Mouse (Mus musculus) myocyte (in vitro differentiated cells): ENCODE measurements around the gene Fpgt. TPM values are rescaled to one million over a fixed set of nuclear protein-coding genes. Genes with fewer than 3 reads are reported as not detected.

Experiments used
- H3K27me3 ChIP-seq: one replicate; pipeline ENCODE4 v1.6.1; 2011; ENCODE audit not compliant: control insufficient read depth, insufficient read depth, insufficient read length
- H3K36me3 ChIP-seq: one replicate; pipeline ENCODE4 v1.6.1; 2011; ENCODE audit not compliant: control insufficient read depth, insufficient read depth
- H3K4me2 ChIP-seq: one replicate; pipeline ENCODE4 v1.6.1; 2011; ENCODE audit warnings: low read depth, control low read depth
- H3K4me3 ChIP-seq: one replicate; pipeline ENCODE4 v1.5.1; 2011; ENCODE audit warnings: mild to moderate bottlenecking, control low read depth, moderate library complexity
- H3K79me2 ChIP-seq: one replicate; pipeline ENCODE4 v1.6.1; 2011; ENCODE audit not compliant: control insufficient read depth, insufficient read depth
- H3ac ChIP-seq: one replicate; pipeline ENCODE4 v1.6.1; 2011; ENCODE audit not compliant: control insufficient read depth, insufficient read length
- CEBPB ChIP-seq: IDR thresholded peaks from 2 replicates; pipeline ENCODE4 v1.6.1; 2011; ENCODE audit warnings: mild to moderate bottlenecking, moderate library complexity; ENCODE audit not compliant: poor library complexity, insufficient read depth, severe bottlenecking
- E2F4 ChIP-seq: IDR thresholded peaks from one replicate; pipeline ENCODE4 v1.6.1; 2011; ENCODE audit warnings: mild to moderate bottlenecking, control low read depth, moderate library complexity; ENCODE audit not compliant: insufficient read depth
- MAX ChIP-seq: IDR thresholded peaks from one replicate; pipeline ENCODE4 v1.6.1; 2011; ENCODE audit warnings: low read depth, mild to moderate bottlenecking, control low read depth
- MYOD1 ChIP-seq, 3 experiments: IDR thresholded peaks; one replicate each; pipeline ENCODE4 v1.6.1; 2011; ENCODE audit warnings: control low read depth in 2 of 3, low read depth in 2 of 3, mild to moderate bottlenecking in 2 of 3, moderate library complexity in 1 of 3; ENCODE audit not compliant: insufficient read length in 2 of 3, control insufficient read depth in 1 of 3
- MYOG ChIP-seq, 3 experiments: IDR thresholded peaks; one replicate each; pipeline ENCODE4 v1.6.1; 2011; ENCODE audit warnings: control low read depth in 2 of 3, low read depth in 2 of 3, mild to moderate bottlenecking in 2 of 3; ENCODE audit not compliant: insufficient read length in 2 of 3, control insufficient read depth in 1 of 3, insufficient read depth in 1 of 3
- POLR2A ChIP-seq: IDR thresholded peaks from one replicate; pipeline ENCODE4 v1.6.1; 2011; ENCODE audit warnings: low read depth, mild to moderate bottlenecking, control low read depth, moderate library complexity; ENCODE audit not compliant: insufficient read length
- POLR2AphosphoS2 ChIP-seq: IDR thresholded peaks from one replicate; pipeline ENCODE4 v1.6.1; 2011; ENCODE audit warnings: low read depth, control low read depth; ENCODE audit not compliant: insufficient read length
- REST ChIP-seq: IDR thresholded peaks from one replicate; pipeline ENCODE4 v1.6.1; 2011; ENCODE audit warnings: mild to moderate bottlenecking, control low read depth, moderate library complexity; ENCODE audit not compliant: insufficient read depth, insufficient read length
- SRF ChIP-seq: IDR thresholded peaks from one replicate; pipeline ENCODE4 v1.6.1; 2011; ENCODE audit warnings: low read depth; ENCODE audit not compliant: control insufficient read depth, insufficient read length
- TCF12 ChIP-seq: IDR thresholded peaks from one replicate; pipeline ENCODE4 v1.6.1; 2011; ENCODE audit warnings: mild to moderate bottlenecking, control low read depth; ENCODE audit not compliant: poor library complexity, insufficient read depth, severe bottlenecking
- TCF3 ChIP-seq: IDR thresholded peaks from one replicate; pipeline ENCODE4 v1.6.1; 2011; ENCODE audit warnings: low read depth, control low read depth; ENCODE audit not compliant: insufficient read length
- USF1 ChIP-seq: IDR thresholded peaks from one replicate; pipeline ENCODE4 v1.6.1; 2011; ENCODE audit warnings: low read depth, mild to moderate bottlenecking, control low read depth, moderate library complexity
- polyA plus RNA-seq: library from polyadenylated mRNA; unstranded; fragments of >200 nt; fragmentation: generic; extraction: Trizol; gene quantifications from one replicate; pipeline ENCODE4 v1.2.1, GENCODE M21; 2012; ENCODE audit warnings: missing spikeins

Gene Fpgt
- polyA plus RNA-seq, 1 experiment = 4.7 TPM

DNA sequence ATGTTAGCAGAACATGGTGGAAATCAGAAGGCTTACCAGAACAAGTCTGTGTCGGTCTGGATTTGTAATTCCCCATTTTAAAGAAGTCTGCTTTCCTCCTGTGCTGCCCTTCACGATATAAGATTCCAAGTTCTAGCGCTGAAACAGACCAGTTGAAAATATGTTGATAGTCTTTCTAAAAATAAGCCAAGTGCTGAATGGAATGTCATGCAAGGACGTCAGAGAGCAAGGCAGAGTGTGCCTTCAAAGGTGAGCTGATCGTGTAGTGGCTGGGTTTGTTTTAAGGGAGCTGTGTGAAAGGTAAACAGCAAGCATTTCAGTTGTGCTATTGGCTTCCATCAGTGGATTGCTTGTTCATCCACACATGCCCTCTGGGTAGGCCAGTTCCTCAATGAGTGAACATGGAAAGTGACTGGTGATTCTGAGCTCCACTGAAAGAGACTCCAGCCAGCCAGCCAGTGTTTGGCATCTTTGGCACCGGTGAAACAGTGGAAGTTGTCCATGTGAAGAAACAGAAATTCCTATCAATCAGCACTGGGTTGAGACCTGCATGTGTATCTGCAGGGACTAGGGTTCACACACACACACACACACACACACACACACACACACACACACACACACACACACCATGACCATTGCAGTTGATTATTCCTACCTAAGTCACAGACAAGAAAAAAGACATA lies 37.8 kb downstream of the Fpgt start, which contains the start of gene Tnni3k:
TSS of gene Tnni3k (minus strand) at position 177 of the 686 bp plus-strand sequence.
- H3K36me3 ChIP-seq = no peaks in the 10 kb centered on the region
- H3K4me2 ChIP-seq = peak within 1 kb of the TSS; percentile 57
- H3K79me2 ChIP-seq = no peaks in the 10 kb centered on the region
- H3ac ChIP-seq = no peak within 1 kb of the TSS
- H3K27me3 ChIP-seq = no peaks in the 10 kb centered on the region
- no peak for TF ChIP-seq CEBPB
- no peak for TF ChIP-seq REST
- no peak for TF ChIP-seq TCF12
- TF ChIP-seq MYOG (IDR thresholded peaks at IDR 0.05; ENCODE audit: control insufficient read depth in 1 of 3, insufficient read depth in 1 of 3, insufficient read length in 2 of 3, low read depth in 2 of 3) = no peak
- no peak for TF ChIP-seq SRF
- TF ChIP-seq USF1 = no peak
- no peak for TF ChIP-seq MYOD1 (IDR thresholded peaks at IDR 0.05; ENCODE audit: control insufficient read depth in 1 of 3, insufficient read length in 2 of 3, low read depth in 2 of 3)
- no peak for TF ChIP-seq POLR2A
- TF ChIP-seq TCF3 = no peak
- H3K4me3 ChIP-seq = no peak within 1 kb of the TSS

DNA sequence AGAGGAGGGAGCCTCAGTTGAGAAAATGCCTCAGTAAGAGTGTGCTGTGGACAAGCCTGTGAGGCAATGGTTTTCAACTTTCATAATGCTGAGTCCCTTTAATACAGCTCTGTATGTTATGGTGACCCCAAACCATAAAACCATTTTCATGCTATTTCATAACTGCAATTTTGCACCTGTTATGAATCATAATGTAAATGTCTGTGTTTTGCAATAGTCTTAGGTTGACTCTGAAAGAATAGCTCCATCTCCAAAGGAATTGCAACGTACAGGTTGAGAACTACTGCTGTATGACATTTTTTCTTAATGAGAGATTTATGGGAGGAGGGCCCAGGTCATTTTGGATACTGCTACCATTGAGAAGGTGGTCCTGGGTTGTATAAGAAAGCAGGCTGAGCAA lies 40.0 kb downstream of the Fpgt start:
- TF ChIP-seq CEBPB (peak; percentile 77; the same call in 1 of the 2 replicates), TCF3 (no peak)
- Histone ChIP-seq H3K4me3 (no peak overlapping the region), H3K79me2 (no peaks in the 10 kb centered on the region), H3K27me3 (no peaks in the 10 kb centered on the region), H3K4me2 (no peak overlapping the region), H3ac (no peak overlapping the region), H3K36me3 (no peaks in the 10 kb centered on the region)

DNA sequence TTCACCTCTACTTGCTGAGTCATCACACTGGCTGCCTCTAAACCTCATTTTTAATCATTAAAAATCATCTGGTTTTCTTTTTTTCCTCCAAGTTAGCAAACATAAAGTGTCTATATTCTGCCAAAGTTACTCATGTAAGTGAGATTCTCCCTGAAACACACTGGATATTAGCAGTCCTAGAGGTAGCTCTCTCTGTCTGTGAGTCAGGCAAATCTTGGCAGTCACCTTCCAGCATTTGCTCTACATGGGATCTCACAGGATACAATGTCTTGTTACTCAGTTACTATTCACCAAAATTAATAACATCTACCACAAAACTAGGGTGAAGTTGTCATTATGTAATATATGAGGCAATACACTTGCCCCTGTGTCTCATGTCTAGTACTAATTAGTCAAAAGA lies 41.2 kb downstream of the Fpgt start:
- Histone ChIP-seq H3K36me3 (no peaks in the 10 kb centered on the region), H3K27me3 (no peaks in the 10 kb centered on the region), H3K4me2 (no peak overlapping the region), H3K4me3 (no peak overlapping the region), H3ac (no peak overlapping the region), H3K79me2 (no peaks in the 10 kb centered on the region)
- TF ChIP-seq TCF3 (no peak), CEBPB (no peak), POLR2A (no peak), TCF12 (no peak), MYOD1 (IDR thresholded peaks at IDR 0.05; ENCODE audit: control insufficient read depth in 1 of 3, insufficient read length in 2 of 3, low read depth in 2 of 3) (no peak), E2F4 (no peak), SRF (no peak), MYOG (IDR thresholded peaks at IDR 0.05; ENCODE audit: control insufficient read depth in 1 of 3, insufficient read depth in 1 of 3, insufficient read length in 2 of 3, low read depth in 2 of 3) (no peak), USF1 (no peak), POLR2AphosphoS2 (no peak), MAX (no peak), REST (no peak)

DNA sequence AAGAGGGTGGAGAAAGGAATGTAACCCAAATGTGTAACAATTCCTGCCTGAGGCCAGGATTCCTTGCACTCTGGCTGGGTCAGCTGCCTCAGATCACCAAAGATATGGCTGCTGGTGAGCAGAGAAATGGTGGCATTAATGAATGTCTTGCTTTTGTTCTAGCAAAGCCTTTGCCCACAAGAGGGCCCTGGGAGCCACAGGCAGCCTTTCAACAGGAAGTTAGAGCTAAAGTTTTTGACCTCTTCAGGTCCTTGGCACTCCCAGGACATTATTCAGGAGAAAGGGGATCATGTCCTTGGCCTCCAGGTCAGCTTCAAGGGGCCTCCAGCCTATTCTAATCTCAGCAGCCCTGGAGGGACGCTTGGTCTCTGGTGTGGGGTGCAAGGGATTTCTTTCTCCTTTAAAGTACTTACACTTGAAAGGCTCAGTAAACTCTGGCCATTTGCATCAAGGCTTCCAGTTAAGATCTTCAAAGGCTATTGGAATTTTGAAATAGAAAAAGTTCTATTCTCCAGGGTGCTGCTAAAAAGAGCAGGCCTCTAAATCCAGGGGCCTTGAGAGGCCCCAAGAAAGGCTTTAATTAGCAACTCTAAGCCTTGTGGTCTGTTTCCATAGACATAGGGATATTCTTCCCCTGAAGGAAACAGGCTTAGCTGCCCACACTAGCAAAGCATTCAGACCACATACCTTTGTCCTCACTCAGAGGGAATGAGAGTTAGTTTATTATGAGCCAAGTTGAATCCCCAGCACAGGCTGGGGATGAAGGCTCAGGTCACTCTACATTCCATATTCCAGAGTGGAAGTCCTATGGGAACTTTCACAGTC lies 54.0 kb downstream of the Fpgt start:
- Histone ChIP-seq H3ac (no peak overlapping the region), H3K4me2 (peak overlapping the region; percentile 9), H3K36me3 (no peaks in the 10 kb centered on the region), H3K27me3 (no peaks in the 10 kb centered on the region), H3K79me2 (no peaks in the 10 kb centered on the region), H3K4me3 (no peak overlapping the region)
- TF ChIP-seq MYOG (IDR thresholded peaks at IDR 0.05; ENCODE audit: control insufficient read depth in 1 of 3, insufficient read depth in 1 of 3, insufficient read length in 2 of 3, low read depth in 2 of 3) (no peak), USF1 (no peak), POLR2A (no peak), E2F4 (no peak), TCF12 (no peak), REST (no peak), POLR2AphosphoS2 (no peak), TCF3 (no peak), SRF (no peak), MYOD1 (IDR thresholded peaks at IDR 0.05; ENCODE audit: control insufficient read depth in 1 of 3, insufficient read length in 2 of 3, low read depth in 2 of 3) (no peak), CEBPB (no peak), MAX (no peak)

Other genes starting within 250 kb of the Fpgt start
- gene Tnni3k, start 38.0 kb downstream of the Fpgt start, polyA plus RNA-seq = 0.47 TPM
- 0.28 TPM for gene Lrriq3, start within 50 bp of the Fpgt start, polyA plus RNA-seq